Mouse (Mus musculus) heart, embryonic 11.5 days (tissue): ENCODE results near the gene Mical2. TPM values are rescaled to one million over a fixed set of nuclear protein-coding genes. Genes with fewer than 3 reads are reported as not detected.

Experiments
- ATAC-seq: fragments of 200-750 bp; cut with Nextera tagmentation; replicated peaks from 2 replicates; pipeline ENCODE4 v1.8.0; 2017; ENCODE audit warnings: moderate library complexity; ENCODE audit not compliant: insufficient number of reproducible peaks, low FRiP score, low TSS enrichment
- H3K27ac ChIP-seq: fragments of 300-500 bp; sonication (generic); 2 replicates; pipeline ENCODE4 v1.5.1; 2014; ENCODE audit warnings: mild to moderate bottlenecking, low read depth, low read length
- H3K27me3 ChIP-seq: fragments of 300-500 bp; sonication (generic); 2 replicates; pipeline ENCODE4 v1.6.1; 2014; ENCODE audit warnings: mild to moderate bottlenecking, low read length, mixed read lengths; ENCODE audit not compliant: control insufficient read depth, insufficient read depth
- H3K36me3 ChIP-seq: fragments of 300-500 bp; sonication (generic); 2 replicates; pipeline ENCODE4 v1.6.1; 2014; ENCODE audit warnings: mild to moderate bottlenecking, low read length, moderate library complexity, mixed read lengths; ENCODE audit not compliant: control insufficient read depth, insufficient read depth
- H3K4me1 ChIP-seq: fragments of 300-500 bp; sonication (generic); 2 replicates; pipeline ENCODE4 v1.6.1; 2014; ENCODE audit warnings: low read length; ENCODE audit not compliant: control insufficient read depth, insufficient read depth
- H3K4me2 ChIP-seq: fragments of 300-500 bp; sonication (generic); 2 replicates; pipeline ENCODE4 v1.6.1; 2014; ENCODE audit warnings: mild to moderate bottlenecking, moderate library complexity
- H3K4me3 ChIP-seq: fragments of 300-500 bp; sonication (generic); 2 replicates; pipeline ENCODE4 v1.5.1; 2014; ENCODE audit warnings: low read depth, low read length
- H3K9ac ChIP-seq: fragments of 300-500 bp; sonication (generic); 2 replicates; pipeline ENCODE4 v1.6.1; 2014; ENCODE audit warnings: mild to moderate bottlenecking, low read depth, low read length, moderate library complexity
- H3K9me3 ChIP-seq: fragments of 300-500 bp; sonication (generic); replicated peaks from 2 replicates; pipeline ENCODE4 v1.6.1; 2016; ENCODE audit warnings: low read length; ENCODE audit not compliant: control insufficient read depth
- WGBS: fragments of 180-500 bp; shearing (Covaris S2); extraction: QIAGEN DNeasy Blood & Tissue Kit; methylation state at CpG from one replicate; pipeline ENCODE4 v1.1.7; 2014; ENCODE audit not compliant: insufficient replicate concordance; 5-methylcytosine and 5-hydroxymethylcytosine counted together
- polyA plus RNA-seq: library from polyadenylated mRNA; unstranded; fragments of >200 nt; fragmentation: Nextera tagmentation; extraction: Ambion mirVana; gene quantifications from 2 replicates; pipeline ENCODE4 v1.2.1, GENCODE M21; 2014

Mical2 gene
- polyA plus RNA-seq, 1 experiment from 2014 or later = 117 TPM

- ATAC-seq = no peak
- Histone ChIP-seq H3K9ac (no peak overlapping the region), H3K4me3 (no peak overlapping the region), H3K4me2 (no peak overlapping the region), H3K4me1 (peaks cover 24% of the 10 kb centered on the region), H3K27ac (peak overlapping the region; percentile 81), H3K9me3 (no peaks in the 10 kb centered on the region), H3K36me3 (no peaks in the 10 kb centered on the region), H3K27me3 (no peaks in the 10 kb centered on the region)
- 65% methylated on average over 5 of the region's 5 CpGs for WGBS
Measured at GRCm38 (mm10) chr7:112203937-112204336, 21.7 kb upstream of the Mical2 start.

- Histone ChIP-seq H3K36me3 (no peaks in the 10 kb centered on the region), H3K9me3 (no peaks in the 10 kb centered on the region), H3K4me3 (no peak overlapping the region), H3K4me1 (peaks cover 29% of the 10 kb centered on the region), H3K27me3 (no peaks in the 10 kb centered on the region), H3K4me2 (no peak overlapping the region), H3K9ac (no peak overlapping the region), H3K27ac (peak overlapping the region; percentile 81)
- ATAC-seq = 0 out of 2 replicates have a peak, but pooled peaks have one; percentile 32
- WGBS = 33% methylated on average over 6 of the region's 6 CpGs
Measured at GRCm38 (mm10) chr7:112204380-112204963, 21.2 kb upstream of the Mical2 start.

- H3K27ac ChIP-seq = peak overlapping the region; percentile 81
- no peak for ATAC-seq
- H3K9me3 ChIP-seq = no peaks in the 10 kb centered on the region
- H3K27me3 ChIP-seq = no peaks in the 10 kb centered on the region
- H3K9ac ChIP-seq = no peak overlapping the region
- 89% methylated on average over 6 of the region's 6 CpGs for WGBS
- H3K4me2 ChIP-seq = no peak overlapping the region
- H3K36me3 ChIP-seq = no peaks in the 10 kb centered on the region
- no peak overlapping the region for H3K4me3 ChIP-seq
- peaks cover 33% of the 10 kb centered on the region for H3K4me1 ChIP-seq
Measured at GRCm38 (mm10) chr7:112205513-112205912, 20.1 kb upstream of the Mical2 start.

GRCm38 (mm10) chr7:112207717-112208116, 17.9 kb upstream of the Mical2 start:
- H3K27me3 ChIP-seq = no peaks in the 10 kb centered on the region
- H3K27ac ChIP-seq = no peak overlapping the region
- WGBS = 82% methylated on average over 6 of the region's 6 CpGs
- peaks cover 38% of the 10 kb centered on the region for H3K4me1 ChIP-seq
- no peak for ATAC-seq
- no peak overlapping the region for H3K9ac ChIP-seq
- no peak overlapping the region for H3K4me2 ChIP-seq
- no peaks in the 10 kb centered on the region for H3K9me3 ChIP-seq
- H3K4me3 ChIP-seq = no peak overlapping the region
- no peaks in the 10 kb centered on the region for H3K36me3 ChIP-seq

DNA sequence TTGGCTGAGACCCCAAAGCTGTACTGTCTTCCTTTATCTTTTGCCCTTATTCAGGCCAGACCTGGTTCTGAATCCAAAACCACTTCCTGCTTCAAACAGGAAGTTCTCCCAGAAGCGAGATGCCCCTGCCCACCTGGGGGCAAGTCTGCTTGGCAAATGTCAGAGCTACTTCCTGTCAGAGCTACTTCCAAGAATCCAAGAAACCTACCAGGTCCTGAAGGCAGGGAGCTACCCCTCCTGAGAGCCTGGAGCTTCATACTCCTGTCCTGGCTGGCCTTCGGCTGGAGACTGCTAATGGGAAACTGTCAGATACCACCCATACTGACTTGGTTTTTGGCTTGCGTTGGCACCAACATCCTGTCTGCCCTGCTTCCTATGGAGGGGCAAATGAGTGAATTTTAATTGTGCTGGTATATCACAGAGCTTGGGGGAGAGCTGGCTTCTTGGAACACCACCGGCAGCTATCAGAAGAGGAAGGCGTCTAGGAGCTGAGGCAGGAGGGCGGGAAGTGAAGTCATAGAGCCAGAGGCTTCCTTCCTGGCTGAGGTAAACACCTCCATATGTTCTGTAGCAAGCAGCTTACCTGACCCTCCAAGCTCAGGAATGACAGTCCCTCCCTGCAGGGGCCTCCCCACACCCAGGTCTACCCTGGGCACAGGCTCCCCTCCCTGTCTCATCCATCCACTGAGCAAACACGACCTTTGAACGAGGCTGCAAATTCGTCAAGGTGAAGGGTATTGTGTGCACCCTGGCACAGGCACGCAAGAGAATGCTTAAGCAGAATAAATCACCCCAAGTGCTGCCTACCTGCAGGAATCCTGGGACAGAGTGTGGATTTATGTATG, 17.1 kb upstream of the Mical2 start:
- H3K27me3 ChIP-seq = no peaks in the 10 kb centered on the region
- H3K4me1 ChIP-seq = peaks cover 40% of the 10 kb centered on the region
- H3K4me3 ChIP-seq = no peak overlapping the region
- no peak overlapping the region for H3K9ac ChIP-seq
- WGBS = 59% methylated on average over 10 of the region's 10 CpGs
- H3K9me3 ChIP-seq = no peaks in the 10 kb centered on the region
- no peaks in the 10 kb centered on the region for H3K36me3 ChIP-seq
- H3K4me2 ChIP-seq = no peak overlapping the region
- H3K27ac ChIP-seq = peak overlapping the region; percentile 59
- no peak for ATAC-seq

DNA sequence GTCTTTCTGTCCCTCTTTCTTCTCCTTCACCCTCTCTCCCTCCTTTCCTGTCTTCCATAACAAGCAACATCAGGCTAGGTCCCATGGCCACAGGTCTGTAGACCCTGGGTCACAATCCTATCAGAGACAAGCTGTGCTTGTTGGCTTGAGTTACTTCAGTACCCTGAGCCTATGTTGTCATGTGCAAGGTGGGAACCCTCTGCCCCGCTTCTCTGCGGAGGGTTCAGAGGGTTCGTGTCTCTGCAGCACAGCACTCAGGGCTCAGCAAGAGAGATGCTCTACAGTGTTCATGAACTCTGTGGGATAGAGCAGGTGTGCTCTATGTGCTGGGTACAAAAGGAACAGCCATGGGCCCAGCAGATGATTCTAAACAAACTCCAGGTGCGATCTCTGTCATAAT, 16.0 kb upstream of the Mical2 start:
- no peak overlapping the region for H3K4me3 ChIP-seq
- H3K4me1 ChIP-seq = peaks cover 32% of the 10 kb centered on the region
- H3K36me3 ChIP-seq = no peaks in the 10 kb centered on the region
- no peak overlapping the region for H3K9ac ChIP-seq
- no peak overlapping the region for H3K4me2 ChIP-seq
- 85% methylated on average over 4 of the region's 4 CpGs for WGBS
- H3K27ac ChIP-seq = no peak overlapping the region
- H3K27me3 ChIP-seq = no peaks in the 10 kb centered on the region
- H3K9me3 ChIP-seq = no peaks in the 10 kb centered on the region
- no peak for ATAC-seq

- H3K4me2 ChIP-seq = no peak overlapping the region
- no peak overlapping the region for H3K9ac ChIP-seq
- H3K4me1 ChIP-seq = peaks cover 34% of the 10 kb centered on the region
- 57% methylated on average over 8 of the region's 8 CpGs for WGBS
- no peak overlapping the region for H3K4me3 ChIP-seq
- no peak; the same call in 1 of the 2 replicates for ATAC-seq
- H3K9me3 ChIP-seq = no peaks in the 10 kb centered on the region
- H3K36me3 ChIP-seq = no peaks in the 10 kb centered on the region
- peak overlapping the region; percentile 46; the same call in 1 of the 2 replicates for H3K27ac ChIP-seq
- no peaks in the 10 kb centered on the region for H3K27me3 ChIP-seq
Measured at GRCm38 (mm10) chr7:112212921-112213721, 12.5 kb upstream of the Mical2 start.

DNA sequence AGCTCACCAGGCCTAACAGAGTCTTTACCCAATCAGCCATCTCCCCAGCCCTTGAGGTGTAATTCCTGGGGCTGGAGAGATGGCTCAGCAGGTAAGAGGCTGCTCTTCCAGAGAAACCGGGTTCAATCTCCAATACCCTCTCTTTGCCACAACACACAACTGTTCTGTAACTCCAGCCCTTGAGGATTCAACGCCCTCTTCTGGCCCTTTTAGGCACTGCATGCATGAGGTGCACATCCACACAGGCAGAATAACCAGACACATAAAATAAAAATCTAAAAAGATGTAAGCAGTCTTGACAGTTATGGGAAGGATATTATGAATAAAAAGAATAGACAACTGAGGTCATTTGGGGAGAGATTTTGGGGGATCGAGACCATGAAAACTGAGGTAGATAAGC, 9.8 kb upstream of the Mical2 start:
- no peak for ATAC-seq
- H3K36me3 ChIP-seq = no peaks in the 10 kb centered on the region
- peaks cover 22% of the 10 kb centered on the region for H3K4me1 ChIP-seq
- no peak overlapping the region for H3K9ac ChIP-seq
- no peaks in the 10 kb centered on the region for H3K27me3 ChIP-seq
- no peaks in the 10 kb centered on the region; the same call in 1 of the 2 replicates for H3K9me3 ChIP-seq
- WGBS = 74% methylated on average over 3 of the region's 3 CpGs
- peak overlapping the region; percentile 73; the same call in 1 of the 2 replicates for H3K27ac ChIP-seq
- no peak overlapping the region for H3K4me3 ChIP-seq
- no peak overlapping the region for H3K4me2 ChIP-seq
